Mouse (Mus musculus) lung, adult 2 months (tissue): Measurements from ENCODE around the gene Irf2bp1.

Experiments used
- CTCF ChIP-seq: fragments of 200-500 bp; IDR thresholded peaks from 2 replicates; pipeline ENCODE4 v1.5.1; 2011; ENCODE audit warnings: mild to moderate bottlenecking, low read length, control low read depth; ENCODE audit not compliant: insufficient read depth
- POLR2A ChIP-seq: fragments of 200-500 bp; IDR thresholded peaks from 2 replicates; pipeline ENCODE4 v1.6.1; 2011; ENCODE audit warnings: low read depth, mild to moderate bottlenecking, control low read depth, low read length, borderline replicate concordance; ENCODE audit errors: extremely low read depth

- TF ChIP-seq CTCF (no peak), POLR2A (no peak)
These were observed 2.1 kb upstream of the Irf2bp1 start for GRCm38 (mm10) chr7:19001807-19002085.
